Mouse (Mus musculus): ENCODE measurements around the gene Ccdc97.

GRCm38 (mm10) chr7:25702350-25702749 lies 16.5 kb downstream of the Ccdc97 start:
- TF ChIP-seq CTCF (IDR thresholded peaks at IDR 0.05; ENCODE audit: insufficient read depth, low read length) (no peak), POLR2A (IDR thresholded peaks at IDR 0.05; ENCODE audit: borderline replicate concordance, extremely low read depth, low read depth, low read length) (no peak)
